Comparison of ENCODE assay signal across 38 mouse cellular contexts in genomic region chr7:76275061-76275460, GRCm38 (mm10). TPM values are rescaled to one million over a fixed set of nuclear protein-coding genes. Genes with fewer than 3 reads are reported as not detected.
"Had no signal": no experiment of that assay in that cellular context is flagged by ENCODE, and none has a peak within 500 bp of the region (broad histone marks: within the 10 kb centered on the region; RNA-seq: fewer than 3 reads in every experiment).

No protein-coding gene starts in this region.

- H3K36me3 ChIP-seq: limb, embryonic 10.5 days; limb, embryonic 12.5 days; limb, embryonic 13.5 days; limb, embryonic 15.5 days; liver, embryonic 12.5 days; liver, embryonic 13.5 days; liver, embryonic 15.5 days; lung, embryonic 15.5 days; midbrain, embryonic 10.5 days; midbrain, embryonic 12.5 days; midbrain, embryonic 13.5 days; midbrain, embryonic 15.5 days; neural tube, embryonic 12.5 days; neural tube, embryonic 13.5 days had no signal

- H3K4me1 ChIP-seq: limb, embryonic 10.5 days; limb, embryonic 12.5 days; limb, embryonic 13.5 days; limb, embryonic 15.5 days; liver, embryonic 12.5 days; liver, embryonic 13.5 days; liver, embryonic 15.5 days; lung, embryonic 15.5 days; megakaryocyte, embryonic 14.5 days; midbrain, embryonic 10.5 days; midbrain, embryonic 12.5 days; midbrain, embryonic 13.5 days; midbrain, embryonic 15.5 days; neural tube, embryonic 12.5 days; neural tube, embryonic 13.5 days had no signal

- H3K9me3 ChIP-seq: limb, embryonic 10.5 days; limb, embryonic 12.5 days; limb, embryonic 13.5 days; limb, embryonic 15.5 days; liver, embryonic 12.5 days; liver, embryonic 13.5 days; liver, embryonic 15.5 days; lung, embryonic 15.5 days; megakaryocyte, embryonic 14.5 days; midbrain, embryonic 10.5 days; midbrain, embryonic 12.5 days; midbrain, embryonic 13.5 days; midbrain, embryonic 15.5 days; neural tube, embryonic 12.5 days; neural tube, embryonic 13.5 days had no signal

- H3K9ac ChIP-seq: limb, embryonic 12.5 days; limb, embryonic 13.5 days; limb, embryonic 15.5 days; liver, embryonic 12.5 days; liver, embryonic 13.5 days; liver, embryonic 14.5 days; liver, embryonic 15.5 days; liver, postnatal 0 days; lung, embryonic 14.5 days; lung, embryonic 15.5 days; midbrain, embryonic 12.5 days; midbrain, embryonic 13.5 days; midbrain, embryonic 15.5 days; neural tube, embryonic 12.5 days; neural tube, embryonic 13.5 days had no signal

- ATAC-seq: liver, embryonic 12.5 days; liver, postnatal 0 days; lung, postnatal 0 days; midbrain, embryonic 13.5 days; midbrain, embryonic 15.5 days; midbrain, embryonic 16.5 days had no signal

- H3K27ac ChIP-seq: limb, embryonic 10.5 days; limb, embryonic 12.5 days; limb, embryonic 13.5 days; limb, embryonic 15.5 days; liver, embryonic 12.5 days; liver, embryonic 13.5 days; liver, embryonic 14.5 days; liver, embryonic 15.5 days; lung, embryonic 15.5 days; macrophage; midbrain, embryonic 10.5 days; midbrain, embryonic 12.5 days; midbrain, embryonic 13.5 days; midbrain, embryonic 15.5 days; neural tube, embryonic 12.5 days; neural tube, embryonic 13.5 days had no signal

- H3K4me3 ChIP-seq: limb, embryonic 10.5 days; limb, embryonic 12.5 days; limb, embryonic 13.5 days; limb, embryonic 15.5 days; liver, embryonic 12.5 days; liver, embryonic 13.5 days; liver, embryonic 15.5 days; lung, embryonic 15.5 days; megakaryocyte, embryonic 14.5 days; midbrain, embryonic 10.5 days; midbrain, embryonic 12.5 days; midbrain, embryonic 13.5 days; midbrain, embryonic 15.5 days; myocyte; neural tube, embryonic 12.5 days; neural tube, embryonic 13.5 days had no signal

- H3K27me3 ChIP-seq: limb, embryonic 12.5 days; limb, embryonic 13.5 days; limb, embryonic 15.5 days; liver, embryonic 12.5 days; liver, embryonic 13.5 days; liver, embryonic 15.5 days; lung, embryonic 15.5 days; megakaryocyte, embryonic 14.5 days; midbrain, embryonic 12.5 days; midbrain, embryonic 13.5 days; midbrain, embryonic 15.5 days; neural tube, embryonic 12.5 days; neural tube, embryonic 13.5 days had no signal

- H3K4me2 ChIP-seq: limb, embryonic 12.5 days; limb, embryonic 13.5 days; limb, embryonic 15.5 days; liver, embryonic 11.5 days; liver, embryonic 12.5 days; liver, embryonic 13.5 days; liver, embryonic 15.5 days; lung, embryonic 14.5 days; lung, embryonic 15.5 days; midbrain, embryonic 12.5 days; midbrain, embryonic 13.5 days; midbrain, embryonic 15.5 days; neural tube, embryonic 12.5 days; neural tube, embryonic 13.5 days had no signal

- DNase-seq: left cerebral cortex, postnatal 4 days; liver; liver, embryonic 13.5 days; liver, postnatal 0 days; lung, adult 18-20 months; lung, adult 2 months; lung, embryonic 14.5 days; lung, postnatal 10 days; lung, postnatal 14 days; lung, postnatal 36 days; lung, postnatal 4 days; midbrain, embryonic 14.5 days had no signal

RNA-seq across cellular contexts. Expression of gene Agbl1, which starts 45.4 kb away (rescaled TPM):
- total RNA-seq: liver, adult 2 months; megakaryocyte progenitor cell, adult 5-6 weeks; megakaryocyte-erythroid progenitor cell, adult 5-6 weeks had no signal
- polyA plus RNA-seq: limb, embryonic 10.5 days; limb, embryonic 11.5 days; limb, embryonic 12.5 days; liver, adult 2 months; liver, embryonic 11.5 days; liver, embryonic 12.5 days; liver, embryonic 13.5 days; liver, embryonic 14.5 days; liver, embryonic 16.5 days; lung, embryonic 14.5 days; lung, embryonic 16.5 days; lung, postnatal 0 days; macrophage; midbrain, embryonic 10.5 days; myocyte had no signal
